Mouse (Mus musculus): ENCODE results near the gene Sh3d19. TPM values are rescaled to one million over a fixed set of nuclear protein-coding genes. Genes with fewer than 3 reads are reported as not detected.

Gene Sh3d19
- polyA plus RNA-seq, 1 experiment, result 5.7 TPM

DNA sequence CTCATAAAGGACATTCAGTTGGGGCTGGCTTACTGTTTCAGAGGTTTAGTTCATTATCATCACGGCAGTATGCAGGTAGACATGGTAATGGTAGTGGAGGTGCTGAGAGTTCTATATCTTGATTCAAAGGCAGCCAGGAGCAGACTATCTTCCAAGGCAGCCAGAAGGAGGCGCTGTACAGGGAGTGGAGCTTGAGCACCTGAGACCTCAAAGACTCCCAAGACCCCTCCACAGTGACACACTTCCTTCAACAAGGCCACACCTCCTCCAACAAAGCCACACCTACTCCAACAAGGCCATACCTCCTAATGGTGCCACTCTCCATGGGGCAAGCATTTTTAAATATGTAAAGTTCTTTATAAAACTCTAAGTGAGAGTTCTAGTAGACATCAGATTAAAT is 78.1 kb downstream of the Sh3d19 start:
- H3K79me3 ChIP-seq (ENCODE audit: low read depth), result no peaks in the 10 kb centered on the region
- no peaks in the 10 kb centered on the region for H3K27me3 ChIP-seq (ENCODE audit: control insufficient read depth, insufficient read depth, insufficient read length)
- H3K79me2 ChIP-seq (ENCODE audit: control insufficient read depth, insufficient read depth), result no peaks in the 10 kb centered on the region
- no peak for TF ChIP-seq USF1 (IDR thresholded peaks at IDR 0.05; ENCODE audit: low read depth)
- no peak for TF ChIP-seq CTCF (IDR thresholded peaks at IDR 0.05; ENCODE audit: control insufficient read depth, insufficient read depth, insufficient read length)
- no peak for TF ChIP-seq FOSL1 (IDR thresholded peaks at IDR 0.05; ENCODE audit: insufficient read depth, low read length, poor library complexity, severe bottlenecking)
- TF ChIP-seq MYOG (IDR thresholded peaks at IDR 0.05; ENCODE audit: control insufficient read depth, extremely low read depth, insufficient read length), result no peak
- TF ChIP-seq MAX (IDR thresholded peaks at IDR 0.05), result no peak
- no peak for TF ChIP-seq MYOD1 (IDR thresholded peaks at IDR 0.05; ENCODE audit: control insufficient read depth, insufficient read length, low read depth)
- no peak overlapping the region for H3ac ChIP-seq (ENCODE audit: control insufficient read depth, insufficient read length, low read depth)
- no peak overlapping the region for H3K4me3 ChIP-seq (ENCODE audit: insufficient read depth, poor library complexity, severe bottlenecking)
- H3K36me3 ChIP-seq (ENCODE audit: control insufficient read depth, insufficient read depth), result no peaks in the 10 kb centered on the region

GRCm38 (mm10) chr3:86056678-86057077 is 85.8 kb downstream of the Sh3d19 start:
- H3ac ChIP-seq (ENCODE audit: control insufficient read depth, insufficient read length, low read depth), result no peak overlapping the region
- H3K4me3 ChIP-seq (ENCODE audit: insufficient read depth, poor library complexity, severe bottlenecking), result no peak overlapping the region
- no peaks in the 10 kb centered on the region for H3K79me3 ChIP-seq (ENCODE audit: low read depth)
- no peaks in the 10 kb centered on the region for H3K79me2 ChIP-seq (ENCODE audit: control insufficient read depth, insufficient read depth)
- H3K36me3 ChIP-seq (ENCODE audit: control insufficient read depth, insufficient read depth), result no peaks in the 10 kb centered on the region
- no peaks in the 10 kb centered on the region for H3K27me3 ChIP-seq (ENCODE audit: control insufficient read depth, insufficient read depth, insufficient read length)
- TF ChIP-seq MAX (IDR thresholded peaks at IDR 0.05) (no peak), CEBPB (IDR thresholded peaks at IDR 0.05; ENCODE audit: low read depth) (no peak), MYOG (IDR thresholded peaks at IDR 0.05; ENCODE audit: control insufficient read depth, extremely low read depth, insufficient read length) (no peak), MYOD1 (IDR thresholded peaks at IDR 0.05; ENCODE audit: control insufficient read depth, insufficient read length, low read depth) (no peak), USF1 (IDR thresholded peaks at IDR 0.05; ENCODE audit: low read depth) (no peak), FOSL1 (IDR thresholded peaks at IDR 0.05; ENCODE audit: insufficient read depth, low read length, poor library complexity, severe bottlenecking) (no peak), CTCF (IDR thresholded peaks at IDR 0.05; ENCODE audit: control insufficient read depth, insufficient read depth, insufficient read length) (no peak)

- H3K27me3 ChIP-seq (ENCODE audit: control insufficient read depth, insufficient read depth, insufficient read length), result no peaks in the 10 kb centered on the region
- H3K4me3 ChIP-seq (ENCODE audit: insufficient read depth, poor library complexity, severe bottlenecking), result no peak overlapping the region
- no peak overlapping the region for H3ac ChIP-seq (ENCODE audit: control insufficient read depth, insufficient read length, low read depth)
- no peaks in the 10 kb centered on the region for H3K79me2 ChIP-seq (ENCODE audit: control insufficient read depth, insufficient read depth)
- H3K79me3 ChIP-seq (ENCODE audit: low read depth), result no peaks in the 10 kb centered on the region
- TF ChIP-seq CTCF (IDR thresholded peaks at IDR 0.05; ENCODE audit: control insufficient read depth, insufficient read depth, insufficient read length) (no peak), USF1 (IDR thresholded peaks at IDR 0.05; ENCODE audit: low read depth) (no peak), MYOG (IDR thresholded peaks at IDR 0.05; ENCODE audit: control insufficient read depth, extremely low read depth, insufficient read length) (no peak), CEBPB (IDR thresholded peaks at IDR 0.05; ENCODE audit: low read depth) (no peak), MYOD1 (IDR thresholded peaks at IDR 0.05; ENCODE audit: control insufficient read depth, insufficient read length, low read depth) (no peak), MAX (IDR thresholded peaks at IDR 0.05) (no peak), FOSL1 (IDR thresholded peaks at IDR 0.05; ENCODE audit: insufficient read depth, low read length, poor library complexity, severe bottlenecking) (no peak)
- no peaks in the 10 kb centered on the region for H3K36me3 ChIP-seq (ENCODE audit: control insufficient read depth, insufficient read depth)
Measured at GRCm38 (mm10) chr3:86057436-86058095, 86.7 kb downstream of the Sh3d19 start.

- Histone ChIP-seq H3K27me3 (ENCODE audit: control insufficient read depth, insufficient read depth, insufficient read length) (no peaks in the 10 kb centered on the region), H3K79me3 (ENCODE audit: low read depth) (no peaks in the 10 kb centered on the region), H3K4me3 (ENCODE audit: insufficient read depth, poor library complexity, severe bottlenecking) (no peak overlapping the region), H3K36me3 (ENCODE audit: control insufficient read depth, insufficient read depth) (no peaks in the 10 kb centered on the region), H3ac (ENCODE audit: control insufficient read depth, insufficient read length, low read depth) (no peak overlapping the region), H3K79me2 (ENCODE audit: control insufficient read depth, insufficient read depth) (no peaks in the 10 kb centered on the region)
- TF ChIP-seq MAX (IDR thresholded peaks at IDR 0.05), result no peak
- TF ChIP-seq CEBPB (IDR thresholded peaks at IDR 0.05; ENCODE audit: low read depth), result no peak
- no peak for TF ChIP-seq USF1 (IDR thresholded peaks at IDR 0.05; ENCODE audit: low read depth)
- no peak for TF ChIP-seq FOSL1 (IDR thresholded peaks at IDR 0.05; ENCODE audit: insufficient read depth, low read length, poor library complexity, severe bottlenecking)
- TF ChIP-seq MYOD1 (IDR thresholded peaks at IDR 0.05; ENCODE audit: control insufficient read depth, insufficient read length, low read depth), result no peak
- TF ChIP-seq MYOG (IDR thresholded peaks at IDR 0.05; ENCODE audit: control insufficient read depth, extremely low read depth, insufficient read length), result no peak
- no peak for TF ChIP-seq CTCF (IDR thresholded peaks at IDR 0.05; ENCODE audit: control insufficient read depth, insufficient read depth, insufficient read length)
Measured at GRCm38 (mm10) chr3:86069646-86070250, 98.8 kb downstream of the Sh3d19 start.

DNA sequence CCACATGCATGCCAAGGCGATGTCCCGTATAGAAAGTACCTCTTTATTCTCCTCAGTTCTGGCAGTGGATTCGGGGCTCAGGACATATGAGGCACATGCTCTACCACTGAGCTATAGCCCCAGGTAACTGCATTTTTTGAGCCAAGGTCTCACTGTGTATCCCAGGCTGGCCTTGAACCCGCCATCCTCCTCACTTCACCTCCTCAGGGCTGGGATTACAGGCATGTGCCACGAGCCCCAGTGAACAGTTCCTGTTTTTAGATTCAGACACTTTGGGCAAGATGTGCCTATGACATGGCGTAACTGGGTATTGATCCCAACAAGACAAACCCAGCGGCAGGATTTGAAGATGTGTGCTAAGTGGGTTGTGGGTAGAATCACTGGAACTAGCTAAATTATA is 99.9 kb downstream of the Sh3d19 start:
- Histone ChIP-seq H3K27me3 (ENCODE audit: control insufficient read depth, insufficient read depth, insufficient read length) (no peaks in the 10 kb centered on the region), H3ac (ENCODE audit: control insufficient read depth, insufficient read length, low read depth) (no peak overlapping the region), H3K79me3 (ENCODE audit: low read depth) (no peaks in the 10 kb centered on the region), H3K36me3 (ENCODE audit: control insufficient read depth, insufficient read depth) (no peaks in the 10 kb centered on the region), H3K79me2 (ENCODE audit: control insufficient read depth, insufficient read depth) (no peaks in the 10 kb centered on the region), H3K4me3 (ENCODE audit: insufficient read depth, poor library complexity, severe bottlenecking) (no peak overlapping the region)
- TF ChIP-seq CTCF (IDR thresholded peaks at IDR 0.05; ENCODE audit: control insufficient read depth, insufficient read depth, insufficient read length) (no peak), FOSL1 (IDR thresholded peaks at IDR 0.05; ENCODE audit: insufficient read depth, low read length, poor library complexity, severe bottlenecking) (no peak), MYOD1 (IDR thresholded peaks at IDR 0.05; ENCODE audit: control insufficient read depth, insufficient read length, low read depth) (no peak), USF1 (IDR thresholded peaks at IDR 0.05; ENCODE audit: low read depth) (no peak), MYOG (IDR thresholded peaks at IDR 0.05; ENCODE audit: control insufficient read depth, extremely low read depth, insufficient read length) (no peak), MAX (IDR thresholded peaks at IDR 0.05) (no peak), CEBPB (IDR thresholded peaks at IDR 0.05; ENCODE audit: low read depth) (no peak)

All from C2C12 (cell line).